Mouse (Mus musculus) kidney, embryonic 14.5 days (tissue): ENCODE measurements at regions not wholly inside any gene's neighbourhood (a gene's known extent, or its start where the extent isn't known, plus 50 kb on each side); places are given as distances from the start of the nearest gene placed in this dataset.

Experiments
- ATAC-seq: fragments of 200-750 bp; cut with Nextera tagmentation; 2 replicates; pipeline ENCODE4 v1.8.0; 2017; ENCODE audit warnings: moderate number of reproducible peaks, mild to moderate bottlenecking, moderate TSS enrichment, moderate library complexity; ENCODE audit not compliant: low FRiP score, low TSS enrichment
- H3K27ac ChIP-seq: fragments of 300-500 bp; sonication (generic); 2 replicates; pipeline ENCODE4 v1.5.1; 2014; ENCODE audit warnings: low read depth, mild to moderate bottlenecking, low read length, moderate library complexity, mixed read lengths
- H3K27me3 ChIP-seq: fragments of 300-500 bp; sonication (generic); 2 replicates; pipeline ENCODE4 v1.6.1; 2014; ENCODE audit warnings: mild to moderate bottlenecking, low read length; ENCODE audit not compliant: control insufficient read depth, insufficient read depth
- H3K36me3 ChIP-seq: fragments of 300-500 bp; sonication (generic); 2 replicates; pipeline ENCODE4 v1.6.1; 2014; ENCODE audit warnings: low read length, mixed read lengths; ENCODE audit not compliant: control insufficient read depth, insufficient read depth
- H3K4me1 ChIP-seq: fragments of 300-500 bp; sonication (generic); 2 replicates; pipeline ENCODE4 v1.6.1; 2014; ENCODE audit warnings: low read length, mixed read lengths; ENCODE audit not compliant: control insufficient read depth, insufficient read depth
- H3K4me2 ChIP-seq: fragments of 300-500 bp; sonication (generic); replicated peaks from 2 replicates; pipeline ENCODE4 v1.6.1; 2014; ENCODE audit warnings: low read depth, mild to moderate bottlenecking, low read length
- H3K4me3 ChIP-seq: fragments of 300-500 bp; sonication (generic); 2 replicates; pipeline ENCODE4 v1.5.1; 2014; ENCODE audit warnings: mild to moderate bottlenecking, low read length
- H3K9ac ChIP-seq: fragments of 300-500 bp; sonication (generic); 2 replicates; pipeline ENCODE4 v1.6.1; 2014; ENCODE audit warnings: low read depth, mild to moderate bottlenecking, low read length, moderate library complexity
- H3K9me3 ChIP-seq: fragments of 300-500 bp; sonication (generic); 2 replicates; pipeline ENCODE4 v1.6.1; 2016; ENCODE audit warnings: low read length; ENCODE audit not compliant: control insufficient read depth
- WGBS: fragments of 180-500 bp; shearing (Covaris S2); extraction: QIAGEN DNeasy Blood & Tissue Kit; methylation state at CpG from one replicate; pipeline ENCODE4 v1.1.7; 2014; 5-methylcytosine and 5-hydroxymethylcytosine counted together

DNA sequence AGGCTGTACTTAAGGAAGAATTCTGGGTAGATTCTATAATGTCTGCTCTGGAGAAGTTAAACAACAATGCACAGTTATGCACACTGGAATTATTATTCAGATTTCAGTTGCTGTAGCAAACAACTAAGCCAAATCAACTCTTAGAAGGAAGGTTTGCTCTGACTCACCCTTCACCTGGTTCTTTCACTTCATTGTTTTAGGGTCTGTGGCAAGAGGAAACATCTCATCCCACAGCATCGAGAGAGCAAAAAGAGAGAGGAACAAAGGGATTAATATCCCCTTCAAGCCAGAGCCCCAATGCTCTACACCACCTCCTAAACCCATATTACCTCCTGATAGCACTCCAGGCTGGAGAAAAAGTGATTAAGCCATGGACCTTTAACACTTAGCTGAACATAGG is 373.4 kb upstream of the Meis1 start:
- Histone ChIP-seq H3K9ac (no peak overlapping the region), H3K4me3 (no peak overlapping the region), H3K4me1 (no peaks in the 10 kb centered on the region), H3K4me2 (no peak overlapping the region), H3K27ac (no peak overlapping the region), H3K36me3 (no peaks in the 10 kb centered on the region), H3K9me3 (no peaks in the 10 kb centered on the region), H3K27me3 (no peaks in the 10 kb centered on the region)
- ATAC-seq: no peak
- 79% methylated on average over 1 of the region's 1 CpGs for WGBS

GRCm38 (mm10) chr11:19394372-19394771 is 375.6 kb upstream of the Meis1 start:
- Histone ChIP-seq H3K27me3 (no peaks in the 10 kb centered on the region), H3K9me3 (no peaks in the 10 kb centered on the region), H3K4me3 (no peak overlapping the region), H3K9ac (no peak overlapping the region), H3K4me1 (no peaks in the 10 kb centered on the region), H3K36me3 (no peaks in the 10 kb centered on the region), H3K4me2 (no peak overlapping the region), H3K27ac (no peak overlapping the region)
- no peak for ATAC-seq

DNA sequence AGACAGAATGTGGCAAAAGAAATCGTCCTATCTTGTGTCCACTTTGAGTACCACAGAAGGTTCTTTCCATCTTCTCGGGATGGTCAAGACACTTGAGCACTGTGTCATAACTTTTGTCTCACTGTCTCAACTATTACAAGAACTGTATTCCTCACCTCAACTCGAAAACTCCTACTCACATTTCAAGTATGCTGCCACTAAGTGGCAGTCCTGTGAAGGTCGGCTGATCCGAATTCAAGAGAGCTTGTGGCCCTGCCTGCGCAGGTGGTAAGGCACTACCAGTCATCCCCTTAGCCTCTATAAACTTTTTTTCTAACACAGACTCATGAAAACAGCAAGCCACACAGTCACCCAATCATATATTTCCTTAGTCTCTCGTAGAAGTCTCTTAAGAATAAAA is 381.6 kb upstream of the Meis1 start:
- Histone ChIP-seq H3K4me3 (no peak overlapping the region), H3K4me1 (no peaks in the 10 kb centered on the region), H3K27ac (no peak overlapping the region), H3K4me2 (no peak overlapping the region), H3K36me3 (no peaks in the 10 kb centered on the region), H3K9ac (no peak overlapping the region), H3K27me3 (no peaks in the 10 kb centered on the region), H3K9me3 (no peaks in the 10 kb centered on the region)
- 80% methylated on average over 7 of the region's 7 CpGs for WGBS
- no peak for ATAC-seq

DNA sequence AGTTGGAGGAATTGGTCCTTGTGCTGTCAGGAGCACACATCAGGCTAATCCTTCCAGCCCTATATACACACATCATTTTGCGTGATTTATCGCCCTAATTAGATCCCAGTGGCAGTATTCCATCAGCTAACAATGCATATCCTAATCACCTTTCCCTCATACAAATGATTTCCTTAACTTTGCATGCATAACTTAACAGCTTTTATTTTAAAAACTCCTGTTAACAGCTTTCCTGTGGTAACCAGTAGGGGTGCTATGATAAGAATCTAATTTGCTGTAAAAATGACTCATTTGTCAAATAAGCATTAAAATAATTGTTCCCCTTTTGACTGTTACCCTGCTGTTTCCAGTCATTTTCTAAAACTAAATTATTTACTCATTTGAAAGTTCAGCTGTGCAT is 401.4 kb upstream of the Meis1 start:
- ATAC-seq: no peak
- WGBS: 88% methylated on average over 2 of the region's 2 CpGs
- no peak overlapping the region for H3K4me3 ChIP-seq

GRCm38 (mm10) chr11:19423268-19423667 is 404.5 kb upstream of the Meis1 start:
- ATAC-seq: no peak
- Histone ChIP-seq H3K27me3 (no peaks in the 10 kb centered on the region), H3K9ac (no peak overlapping the region), H3K4me2 (peak overlapping the region; percentile 35; the same call in 1 of the 2 replicates), H3K4me1 (peaks cover 11% of the 10 kb centered on the region; the same call in 1 of the 2 replicates), H3K36me3 (no peaks in the 10 kb centered on the region), H3K4me3 (no peak overlapping the region), H3K9me3 (no peaks in the 10 kb centered on the region), H3K27ac (no peak overlapping the region)

More for the DNA sequence above, 401.4 kb upstream of the Meis1 start:
- Histone ChIP-seq H3K4me2 (no peak overlapping the region), H3K4me1 (peaks cover 11% of the 10 kb centered on the region; the same call in 1 of the 2 replicates), H3K36me3 (no peaks in the 10 kb centered on the region), H3K27ac (no peak overlapping the region), H3K9ac (no peak overlapping the region), H3K9me3 (no peaks in the 10 kb centered on the region), H3K27me3 (no peaks in the 10 kb centered on the region)

GRCm38 (mm10) chr11:19423841-19424815 is 405.3 kb upstream of the Meis1 start:
- peak; percentile 86 for ATAC-seq

DNA sequence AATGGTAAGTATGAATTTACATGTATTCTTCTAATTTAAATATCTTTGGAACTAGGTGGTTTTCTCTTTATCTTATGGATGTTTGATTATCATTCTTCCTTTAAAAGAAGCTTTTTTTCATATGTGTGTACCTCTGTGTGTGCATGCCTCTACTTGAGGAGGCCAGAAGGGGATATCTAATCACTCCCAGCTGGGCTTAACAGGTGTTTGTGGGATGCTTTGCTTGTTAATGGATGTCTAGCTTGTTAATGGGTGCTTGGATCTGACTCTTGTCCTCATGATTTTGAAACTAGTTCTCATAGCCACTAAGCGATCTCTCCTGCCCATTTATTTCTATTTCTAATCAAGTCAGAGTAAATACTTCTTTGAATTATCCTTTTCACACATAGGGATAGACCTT is 408.8 kb upstream of the Meis1 start:
- ATAC-seq: no peak
- WGBS: 89% methylated on average over 1 of the region's 1 CpGs
- Histone ChIP-seq H3K36me3 (no peaks in the 10 kb centered on the region), H3K9me3 (no peaks in the 10 kb centered on the region), H3K9ac (no peak overlapping the region), H3K27ac (no peak overlapping the region), H3K27me3 (no peaks in the 10 kb centered on the region), H3K4me2 (no peak overlapping the region), H3K4me3 (no peak overlapping the region), H3K4me1 (peaks cover 11% of the 10 kb centered on the region; the same call in 1 of the 2 replicates)

More at GRCm38 (mm10) chr11:19423841-19424815, 405.3 kb upstream of the Meis1 start:
- Histone ChIP-seq H3K9ac (no peak overlapping the region), H3K9me3 (no peaks in the 10 kb centered on the region), H3K4me1 (peaks cover 11% of the 10 kb centered on the region; the same call in 1 of the 2 replicates), H3K27me3 (no peaks in the 10 kb centered on the region), H3K36me3 (no peaks in the 10 kb centered on the region), H3K4me3 (peak overlapping the region; percentile 18; the same call in 1 of the 2 replicates), H3K27ac (peak overlapping the region; percentile 42; the same call in 1 of the 2 replicates), H3K4me2 (peak overlapping the region; percentile 35)
- 15% methylated on average over 20 of the region's 20 CpGs for WGBS

- H3K4me3 ChIP-seq: no peak overlapping the region
- no peaks in the 10 kb centered on the region for H3K36me3 ChIP-seq
- H3K4me1 ChIP-seq: 0 out of 2 replicates have a peak, but pooled peaks cover 4% of the 10 kb centered on the region
- no peaks in the 10 kb centered on the region for H3K27me3 ChIP-seq
- H3K4me2 ChIP-seq: no peak overlapping the region
- 75% methylated on average over 13 of the region's 13 CpGs for WGBS
- H3K9ac ChIP-seq: no peak overlapping the region
- ATAC-seq: no peak
- H3K27ac ChIP-seq: no peak overlapping the region
- H3K9me3 ChIP-seq: no peaks in the 10 kb centered on the region
These were observed 415.2 kb upstream of the Meis1 start for GRCm38 (mm10) chr11:19433680-19434619.
